Mouse (Mus musculus) forebrain, embryonic 15.5 days (tissue): ENCODE measurements around the gene Caskin1. TPM values are rescaled to one million over a fixed set of nuclear protein-coding genes. Genes with fewer than 3 reads are reported as not detected.

Experiments
- ATAC-seq: fragments of 200-750 bp; cut with Nextera tagmentation; replicated peaks from 2 replicates; pipeline ENCODE4 v1.8.0; 2017; ENCODE audit warnings: mild to moderate bottlenecking, moderate TSS enrichment, moderate library complexity
- H3K27ac ChIP-seq: fragments of 300-500 bp; sonication (generic); replicated peaks from 2 replicates; pipeline ENCODE4 v1.5.1; 2015; ENCODE audit warnings: mild to moderate bottlenecking, inconsistent platforms
- H3K27me3 ChIP-seq: fragments of 300-500 bp; sonication (generic); 2 replicates; pipeline ENCODE4 v1.6.1; 2015; ENCODE audit warnings: inconsistent platforms
- H3K36me3 ChIP-seq: fragments of 300-500 bp; sonication (generic); 2 replicates; pipeline ENCODE4 v1.6.1; 2015; ENCODE audit warnings: mild to moderate bottlenecking, inconsistent platforms
- H3K4me1 ChIP-seq: fragments of 300-500 bp; sonication (generic); 2 replicates; pipeline ENCODE4 v1.6.1; 2015; ENCODE audit warnings: inconsistent platforms
- H3K4me2 ChIP-seq: fragments of 300-500 bp; sonication (generic); replicated peaks from 2 replicates; pipeline ENCODE4 v1.6.1; 2015; ENCODE audit warnings: mild to moderate bottlenecking, inconsistent platforms
- H3K4me3 ChIP-seq: fragments of 300-500 bp; sonication (generic); 2 replicates; pipeline ENCODE4 v1.5.1; 2015; ENCODE audit warnings: mild to moderate bottlenecking, inconsistent platforms
- H3K9ac ChIP-seq: fragments of 300-500 bp; sonication (generic); replicated peaks from 2 replicates; pipeline ENCODE4 v1.6.1; 2015; ENCODE audit warnings: mild to moderate bottlenecking, inconsistent platforms
- H3K9me3 ChIP-seq: fragments of 300-500 bp; sonication (generic); 2 replicates; pipeline ENCODE4 v1.6.1; 2016; ENCODE audit warnings: inconsistent platforms
- WGBS: fragments of 180-500 bp; shearing (Covaris S2); methylation state at CpG from one replicate; pipeline ENCODE4 v1.1.7; 2015; ENCODE audit warnings: mixed read lengths; 5-methylcytosine and 5-hydroxymethylcytosine counted together
- polyA plus RNA-seq: library from polyadenylated mRNA; unstranded; fragments of >200 nt; fragmentation: Nextera tagmentation; extraction: Ambion mirVana; gene quantifications from 2 replicates; pipeline ENCODE4 v1.2.1, GENCODE M21; 2015

Gene Caskin1
- polyA plus RNA-seq, 1 experiment from 2014 or later = 25.6 TPM

DNA sequence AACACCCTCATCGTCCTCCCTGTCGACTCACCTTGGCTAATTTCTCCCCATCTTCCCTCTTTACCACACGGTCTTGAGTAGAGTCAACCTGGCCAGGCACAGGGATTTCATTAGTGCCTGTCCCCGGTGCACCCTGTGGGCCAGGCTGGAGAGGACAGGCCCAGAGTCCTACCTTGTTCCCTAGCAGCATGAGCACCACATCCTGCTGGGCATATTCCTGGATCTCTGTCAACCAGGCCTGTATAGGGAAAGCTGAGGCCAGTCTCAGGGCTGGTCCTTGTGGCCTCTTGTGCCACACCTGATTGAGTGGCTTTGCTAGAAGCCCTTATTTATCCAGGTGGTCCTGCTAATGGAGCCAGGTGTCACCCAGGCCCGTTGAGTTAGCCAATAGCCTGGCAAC, 41.5 kb downstream of the Caskin1 start:
- WGBS = 30% methylated on average over 5 of the region's 5 CpGs
- Histone ChIP-seq H3K4me1 (peaks cover 66% of the 10 kb centered on the region), H3K27ac (no peak overlapping the region), H3K27me3 (no peaks in the 10 kb centered on the region), H3K4me2 (peak overlapping the region; percentile 71), H3K9me3 (no peaks in the 10 kb centered on the region), H3K9ac (peak overlapping the region; percentile 59), H3K36me3 (no peaks in the 10 kb centered on the region), H3K4me3 (peak overlapping the region; percentile 93)
- ATAC-seq = no peak

DNA sequence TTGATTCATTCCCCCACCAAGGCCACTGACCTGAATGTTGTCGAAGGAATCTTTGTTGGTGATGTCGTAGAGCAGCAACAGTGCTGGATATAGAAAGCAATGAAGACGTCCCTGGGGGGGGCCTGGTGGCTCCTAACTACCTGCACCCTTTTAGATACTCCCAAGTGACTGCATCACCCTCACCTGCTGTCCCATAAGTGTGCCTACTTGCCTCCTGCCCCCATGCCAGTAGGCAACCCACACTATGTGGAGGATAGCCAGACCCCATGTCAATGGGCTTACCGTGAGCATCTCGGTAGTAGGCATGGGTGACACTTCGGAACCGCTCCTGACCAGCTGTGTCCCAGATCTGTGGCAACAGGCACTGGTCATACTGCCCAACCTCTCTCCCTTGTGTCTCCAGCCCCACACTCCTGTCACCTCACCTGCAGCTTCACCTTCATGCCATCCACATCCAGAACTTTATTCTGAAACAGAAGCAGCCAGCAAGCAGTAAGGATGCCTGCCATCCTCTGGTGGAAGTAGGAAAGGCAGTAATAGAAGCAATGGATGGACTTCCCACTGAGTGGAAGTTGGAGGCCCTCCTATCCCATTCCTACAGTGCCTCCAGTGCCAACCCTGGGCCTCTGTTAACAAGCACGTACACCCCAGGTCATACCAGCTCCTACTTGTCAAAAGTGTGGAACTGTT, 42.1 kb downstream of the Caskin1 start:
- H3K27me3 ChIP-seq = no peaks in the 10 kb centered on the region
- no peaks in the 10 kb centered on the region for H3K9me3 ChIP-seq
- peak overlapping the region; percentile 59 for H3K9ac ChIP-seq
- WGBS = 31% methylated on average over 8 of the region's 8 CpGs
- peaks cover 61% of the 10 kb centered on the region for H3K4me1 ChIP-seq
- H3K36me3 ChIP-seq = no peaks in the 10 kb centered on the region
- peak overlapping the region; percentile 93; the same call in 1 of the 2 replicates for H3K4me3 ChIP-seq
- no peak overlapping the region for H3K27ac ChIP-seq
- ATAC-seq = no peak
- peak overlapping the region; percentile 71 for H3K4me2 ChIP-seq

DNA sequence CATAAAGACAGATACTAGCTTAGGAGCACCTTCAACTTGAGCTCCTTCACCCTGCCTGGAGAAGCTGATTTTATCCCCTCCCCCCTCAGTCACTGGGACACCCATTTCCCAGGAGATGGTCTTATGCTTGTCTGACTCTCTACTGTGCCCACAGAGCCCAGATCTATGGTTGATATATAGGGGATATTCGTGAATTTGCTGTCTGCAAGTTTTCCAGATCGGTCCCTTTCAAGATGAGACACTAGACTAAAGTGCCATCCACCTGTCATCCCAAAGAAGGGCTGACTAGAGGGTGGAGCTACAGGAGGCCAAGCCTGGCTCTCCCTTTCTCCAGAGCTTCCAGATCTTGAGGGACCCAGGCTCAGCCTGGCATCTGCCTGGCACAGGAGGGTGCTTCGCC, 42.7 kb downstream of the Caskin1 start:
- H3K27ac ChIP-seq = no peak overlapping the region
- H3K36me3 ChIP-seq = no peaks in the 10 kb centered on the region
- 73% methylated on average over 3 of the region's 3 CpGs for WGBS
- no peak overlapping the region for H3K4me2 ChIP-seq
- H3K4me1 ChIP-seq = peaks cover 55% of the 10 kb centered on the region
- ATAC-seq = no peak
- no peaks in the 10 kb centered on the region for H3K27me3 ChIP-seq
- no peak overlapping the region for H3K9ac ChIP-seq
- H3K9me3 ChIP-seq = no peaks in the 10 kb centered on the region
- no peak overlapping the region for H3K4me3 ChIP-seq

DNA sequence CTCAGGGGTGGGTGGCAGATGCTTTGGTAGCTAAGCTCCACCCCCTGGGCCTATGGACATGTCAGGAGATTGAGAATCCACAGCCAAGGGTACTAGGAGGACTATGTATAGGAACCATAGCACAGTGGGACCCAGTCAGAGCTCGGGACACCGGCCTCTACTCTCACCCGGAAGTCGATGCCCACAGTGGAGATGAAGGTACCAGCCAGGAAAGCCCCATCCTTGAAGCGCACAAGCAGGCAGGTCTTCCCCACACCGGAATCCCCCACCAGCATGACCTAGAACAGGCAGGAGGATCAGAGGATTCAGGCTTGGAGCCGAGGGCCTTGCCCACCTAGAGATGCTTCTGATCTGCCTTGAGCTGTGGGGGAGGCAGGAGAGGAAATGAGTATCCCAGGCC, 43.6 kb downstream of the Caskin1 start:
- no peaks in the 10 kb centered on the region for H3K36me3 ChIP-seq
- WGBS = 71% methylated on average over 7 of the region's 7 CpGs
- no peaks in the 10 kb centered on the region for H3K9me3 ChIP-seq
- H3K27me3 ChIP-seq = no peaks in the 10 kb centered on the region
- no peak overlapping the region for H3K27ac ChIP-seq
- H3K9ac ChIP-seq = no peak overlapping the region
- H3K4me3 ChIP-seq = no peak overlapping the region
- no peak overlapping the region for H3K4me2 ChIP-seq
- ATAC-seq = no peak
- H3K4me1 ChIP-seq = peaks cover 46% of the 10 kb centered on the region

DNA sequence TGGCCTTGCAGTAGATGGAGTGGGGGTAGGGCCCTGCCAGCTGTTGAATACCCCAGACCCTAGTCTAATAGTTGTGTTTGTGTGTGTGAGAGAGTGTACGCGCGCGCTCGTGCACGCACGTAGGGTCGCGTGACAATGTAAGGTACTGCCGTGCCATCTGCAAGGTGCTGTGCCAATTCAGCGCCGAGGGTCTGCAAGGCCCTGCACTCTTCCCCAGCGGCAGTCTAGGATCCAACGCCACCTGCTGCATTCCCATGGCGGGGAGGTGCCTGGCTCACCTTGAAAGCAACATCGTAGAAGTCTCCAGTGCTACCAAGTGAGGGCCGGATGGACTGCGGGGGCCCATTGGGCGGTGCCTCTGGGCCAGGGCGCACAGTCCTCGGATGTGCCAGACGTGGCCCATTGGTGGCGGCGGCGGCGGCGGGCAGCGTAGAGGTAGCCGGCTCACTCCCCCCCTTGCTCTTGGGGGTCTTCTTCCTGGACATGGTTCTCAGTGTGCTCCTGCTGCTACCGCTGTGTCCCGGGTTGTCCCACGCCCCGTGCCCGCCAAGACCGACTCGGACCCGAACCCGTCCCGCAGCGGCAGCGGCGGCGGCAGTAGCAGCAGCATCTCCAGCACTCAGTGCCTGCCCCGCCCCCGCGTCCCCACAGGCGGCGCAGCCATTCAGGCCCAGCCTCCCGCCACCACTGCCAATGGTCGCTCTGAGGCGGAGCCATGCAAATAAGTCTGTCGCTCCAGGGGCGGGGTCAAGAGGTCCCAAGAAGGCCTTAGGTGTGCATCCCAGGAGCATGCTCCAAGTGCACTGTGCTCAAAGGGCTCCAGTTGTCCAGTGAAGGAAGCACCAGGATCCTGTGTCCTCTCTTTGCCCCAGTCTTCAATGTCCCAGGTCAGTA, 44.9 kb downstream of the Caskin1 start:
- Histone ChIP-seq H3K27ac (no peak overlapping the region; the same call in 1 of the 2 replicates), H3K4me1 (peaks cover 55% of the 10 kb centered on the region)
- peak; percentile 36 for ATAC-seq

DNA sequence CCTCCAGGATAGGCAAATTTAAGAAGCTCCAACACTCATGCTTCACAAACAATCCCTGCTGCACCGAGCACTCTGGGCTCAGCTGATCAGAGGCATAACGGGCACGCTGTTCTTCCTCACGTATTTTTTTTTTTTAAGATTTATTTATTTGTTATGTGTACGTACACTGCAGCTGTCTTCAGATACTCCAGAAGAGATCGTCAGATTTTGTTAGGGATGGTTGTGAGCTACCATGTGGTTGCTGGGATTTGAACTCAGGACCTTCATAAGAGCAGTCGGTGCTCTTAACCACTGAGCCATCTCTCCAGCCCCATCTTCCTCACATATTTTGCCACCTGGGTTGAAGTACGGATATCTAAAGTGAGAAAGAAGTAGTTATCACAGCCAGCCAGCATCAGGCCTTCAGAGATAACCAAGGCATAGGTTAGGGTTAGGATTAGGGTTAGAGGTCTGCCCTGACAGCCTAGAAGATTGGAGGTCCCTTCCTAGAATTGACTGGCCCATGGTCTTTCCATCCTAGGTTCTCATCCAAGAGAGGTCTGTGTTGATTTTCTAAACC, 45.8 kb downstream of the Caskin1 start, which contains the start of gene Rab26:
Gene Rab26, minus strand, starts transcription at position 51 of the 559 bp plus-strand sequence.
- no peak for ATAC-seq
- no peak within 1 kb of the TSS; the same call in 1 of the 2 replicates for H3K27ac ChIP-seq

More for the DNA sequence above, 44.9 kb downstream of the Caskin1 start:
- 4% methylated on average over 53 of the region's 53 CpGs for WGBS
- no peaks in the 10 kb centered on the region for H3K27me3 ChIP-seq
- H3K36me3 ChIP-seq = no peaks in the 10 kb centered on the region
- H3K4me2 ChIP-seq = peak overlapping the region; percentile 53
- H3K4me3 ChIP-seq = peak overlapping the region; percentile 37
- peak overlapping the region; percentile 39 for H3K9ac ChIP-seq
- no peaks in the 10 kb centered on the region for H3K9me3 ChIP-seq

DNA sequence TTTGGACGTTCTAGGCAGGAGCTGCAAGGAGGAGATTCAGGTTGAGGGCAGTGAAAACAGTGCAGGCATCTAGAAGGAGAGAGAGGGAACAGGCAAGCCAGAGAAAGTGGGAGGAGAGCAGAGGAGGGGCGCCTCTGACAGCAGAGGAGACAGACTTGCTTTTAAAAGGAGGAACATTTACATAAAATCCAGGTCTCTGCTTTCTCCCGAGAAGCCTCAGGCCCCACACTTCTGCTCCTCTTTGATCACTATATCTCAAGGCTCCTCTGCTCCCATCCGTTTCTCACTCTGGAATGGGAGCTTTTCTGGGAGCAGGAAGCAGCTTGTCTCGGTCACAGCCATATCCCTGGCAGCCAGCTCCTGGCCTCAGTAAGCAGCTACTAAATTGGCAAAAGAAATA, 46.9 kb downstream of the Caskin1 start:
- Histone ChIP-seq H3K9ac (no peak overlapping the region), H3K4me1 (peaks cover 38% of the 10 kb centered on the region), H3K27me3 (no peaks in the 10 kb centered on the region), H3K4me2 (no peak overlapping the region), H3K27ac (no peak overlapping the region), H3K4me3 (no peak overlapping the region), H3K9me3 (no peaks in the 10 kb centered on the region), H3K36me3 (no peaks in the 10 kb centered on the region)
- ATAC-seq = no peak
- WGBS = 62% methylated on average over 5 of the region's 5 CpGs

More for the DNA sequence above, 45.8 kb downstream of the Caskin1 start, which contains the start of gene Rab26:
- no peaks in the 10 kb centered on the region for H3K27me3 ChIP-seq
- H3K4me1 ChIP-seq = peaks cover 49% of the 10 kb centered on the region
- no peaks in the 10 kb centered on the region for H3K36me3 ChIP-seq
- H3K4me3 ChIP-seq = peak within 1 kb of the TSS; percentile 37
- peak within 1 kb of the TSS; percentile 39 for H3K9ac ChIP-seq
- H3K9me3 ChIP-seq = no peaks in the 10 kb centered on the region
- WGBS = 86% methylated on average over 8 of the region's 8 CpGs
- peak within 1 kb of the TSS; percentile 53 for H3K4me2 ChIP-seq

DNA sequence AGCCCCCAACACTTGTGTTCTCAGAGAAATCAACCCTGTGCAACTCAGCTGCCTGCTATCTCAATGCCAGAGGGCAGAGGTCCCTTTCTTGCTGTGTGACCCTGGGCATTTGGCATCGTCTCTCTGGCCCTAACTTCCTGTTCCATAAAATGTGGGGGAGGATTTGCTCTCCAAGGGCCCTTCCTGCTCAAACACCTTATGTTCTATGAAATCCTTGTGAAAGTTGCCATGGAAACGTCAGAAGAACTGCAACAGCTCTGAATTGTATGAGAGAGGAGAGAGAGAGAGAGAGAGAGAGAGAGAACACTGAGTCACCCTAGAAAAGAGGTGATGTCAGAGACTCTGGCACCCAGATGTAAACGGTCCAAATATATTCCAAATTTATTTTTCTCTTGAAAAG, 49.1 kb downstream of the Caskin1 start:
- H3K4me3 ChIP-seq = no peak overlapping the region
- no peaks in the 10 kb centered on the region for H3K9me3 ChIP-seq
- ATAC-seq = no peak; the same call in 1 of the 2 replicates
- H3K27ac ChIP-seq = peak overlapping the region; percentile 74
- H3K4me1 ChIP-seq = peaks cover 24% of the 10 kb centered on the region
- H3K27me3 ChIP-seq = no peaks in the 10 kb centered on the region
- no peak overlapping the region for H3K4me2 ChIP-seq
- H3K36me3 ChIP-seq = no peaks in the 10 kb centered on the region
- WGBS = 25% methylated on average over 3 of the region's 3 CpGs
- no peak overlapping the region for H3K9ac ChIP-seq

DNA sequence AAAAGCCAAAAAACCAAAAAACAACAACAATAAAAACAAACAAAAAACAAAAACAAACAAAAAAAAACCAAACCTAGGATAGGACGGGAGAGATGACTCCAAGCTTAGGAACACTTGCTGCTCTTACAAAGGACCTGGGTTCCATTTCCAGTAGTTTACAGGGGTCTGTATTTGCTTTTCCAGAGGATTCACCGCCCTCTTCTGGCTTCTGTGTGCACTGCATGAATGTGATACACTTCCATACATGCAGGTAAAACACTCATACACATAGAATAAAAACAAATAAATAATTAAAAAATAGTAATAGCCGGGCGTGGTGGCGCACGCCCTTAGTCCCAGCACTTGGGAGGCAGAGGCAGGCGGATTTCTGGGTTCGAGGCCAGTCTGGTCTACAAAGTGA, 50.5 kb downstream of the Caskin1 start:
- H3K27ac ChIP-seq = no peak overlapping the region
- no peak overlapping the region for H3K4me3 ChIP-seq
- 71% methylated on average over 8 of the region's 8 CpGs for WGBS
- H3K4me1 ChIP-seq = peaks cover 12% of the 10 kb centered on the region
- no peaks in the 10 kb centered on the region for H3K27me3 ChIP-seq
- no peak overlapping the region for H3K9ac ChIP-seq
- ATAC-seq = no peak
- H3K36me3 ChIP-seq = no peaks in the 10 kb centered on the region
- no peak overlapping the region for H3K4me2 ChIP-seq
- H3K9me3 ChIP-seq = no peaks in the 10 kb centered on the region

DNA sequence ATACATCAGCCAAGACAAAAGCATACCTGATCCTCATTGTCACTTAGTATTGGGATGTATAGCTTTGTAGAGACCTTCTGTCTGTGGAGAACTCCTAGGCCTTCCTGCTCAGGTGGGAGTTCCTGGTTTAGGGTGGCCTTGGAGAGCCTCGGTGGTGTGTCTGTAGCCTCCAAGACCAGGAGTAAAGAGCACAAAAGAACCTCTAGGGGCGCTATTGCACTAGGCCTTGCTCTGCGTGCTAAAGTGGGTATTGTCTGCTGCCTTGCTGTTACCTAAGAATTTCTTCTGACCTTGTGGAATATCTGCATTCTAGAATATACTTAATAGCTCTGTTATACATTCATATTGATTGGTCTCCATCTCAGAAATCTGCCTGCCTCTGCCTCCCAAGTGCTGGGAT, 52.0 kb downstream of the Caskin1 start:
- no peak overlapping the region for H3K27ac ChIP-seq
- 8% methylated on average over 3 of the region's 3 CpGs for WGBS
- no peak overlapping the region for H3K9ac ChIP-seq
- no peak overlapping the region for H3K4me2 ChIP-seq
- no peaks in the 10 kb centered on the region for H3K27me3 ChIP-seq
- H3K4me3 ChIP-seq = no peak overlapping the region
- no peaks in the 10 kb centered on the region for H3K9me3 ChIP-seq
- ATAC-seq = no peak
- no peaks in the 10 kb centered on the region for H3K36me3 ChIP-seq
- H3K4me1 ChIP-seq = peaks cover 12% of the 10 kb centered on the region

DNA sequence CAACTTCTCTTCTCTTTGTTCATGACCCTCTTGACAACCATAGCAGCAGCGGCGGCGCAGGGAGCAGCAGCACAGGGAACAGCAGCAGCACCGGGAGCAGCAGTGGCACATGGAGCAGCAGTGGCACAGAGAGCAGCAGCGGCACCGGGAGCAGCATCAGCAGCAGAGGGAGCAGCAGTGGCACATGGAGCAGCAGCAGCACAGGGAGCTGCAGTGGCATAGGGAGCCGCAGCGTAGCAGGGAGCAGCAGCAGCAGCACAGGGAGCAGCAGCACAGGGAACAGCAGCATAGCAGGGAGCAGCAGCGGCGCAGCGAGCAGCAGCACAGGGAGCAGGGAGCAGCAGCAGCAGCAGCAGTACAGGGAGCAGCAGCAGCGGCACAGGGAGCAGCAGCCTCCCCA, 56.2 kb downstream of the Caskin1 start:
- Histone ChIP-seq H3K4me3 (no peak overlapping the region), H3K4me1 (peaks cover 9% of the 10 kb centered on the region), H3K4me2 (peak overlapping the region; percentile 8; the same call in 1 of the 2 replicates), H3K36me3 (no peaks in the 10 kb centered on the region), H3K27me3 (no peaks in the 10 kb centered on the region), H3K27ac (no peak overlapping the region), H3K9me3 (no peaks in the 10 kb centered on the region), H3K9ac (no peak overlapping the region)
- peak; percentile 14; the same call in 1 of the 2 replicates for ATAC-seq
- 22% methylated on average over 12 of the region's 12 CpGs for WGBS

DNA sequence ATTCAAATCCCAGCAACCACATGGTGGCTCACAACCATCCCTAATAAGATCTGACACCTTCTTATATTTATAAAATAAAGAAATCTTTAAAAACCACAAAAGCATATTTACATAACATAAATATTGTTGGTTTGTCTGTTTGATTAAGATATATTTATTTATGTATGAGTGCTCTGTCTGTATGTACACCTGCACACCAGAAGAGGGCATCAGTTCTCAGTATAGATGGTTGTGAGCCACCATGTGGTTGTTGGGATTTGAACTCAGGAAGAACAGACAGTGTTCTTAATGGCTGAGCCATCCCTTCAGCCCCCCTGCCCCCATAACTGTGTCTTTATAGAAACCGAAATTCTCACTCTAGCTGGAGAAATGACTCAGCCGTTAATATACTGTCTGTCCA, 56.8 kb downstream of the Caskin1 start:
- no peaks in the 10 kb centered on the region for H3K27me3 ChIP-seq
- no peaks in the 10 kb centered on the region for H3K36me3 ChIP-seq
- WGBS = 84% methylated on average over 2 of the region's 2 CpGs
- no peak overlapping the region for H3K9ac ChIP-seq
- H3K4me2 ChIP-seq = no peak overlapping the region
- H3K27ac ChIP-seq = no peak overlapping the region
- ATAC-seq = no peak
- no peaks in the 10 kb centered on the region for H3K9me3 ChIP-seq
- peaks cover 9% of the 10 kb centered on the region for H3K4me1 ChIP-seq
- H3K4me3 ChIP-seq = no peak overlapping the region
